Mouse (Mus musculus): ENCODE data around the gene Mul1. TPM values are rescaled to one million over a fixed set of nuclear protein-coding genes. Genes with fewer than 3 reads are reported as not detected.

Gene Mul1
- total RNA-seq, 1 experiment from 2014 or later = 7.3 TPM

GRCm38 (mm10) chr4:138431340-138431739, 3.1 kb upstream of the Mul1 start:
- no peak for ATAC-seq (replicated peaks; ENCODE audit: low read depth, poor library complexity, severe bottlenecking)

DNA sequence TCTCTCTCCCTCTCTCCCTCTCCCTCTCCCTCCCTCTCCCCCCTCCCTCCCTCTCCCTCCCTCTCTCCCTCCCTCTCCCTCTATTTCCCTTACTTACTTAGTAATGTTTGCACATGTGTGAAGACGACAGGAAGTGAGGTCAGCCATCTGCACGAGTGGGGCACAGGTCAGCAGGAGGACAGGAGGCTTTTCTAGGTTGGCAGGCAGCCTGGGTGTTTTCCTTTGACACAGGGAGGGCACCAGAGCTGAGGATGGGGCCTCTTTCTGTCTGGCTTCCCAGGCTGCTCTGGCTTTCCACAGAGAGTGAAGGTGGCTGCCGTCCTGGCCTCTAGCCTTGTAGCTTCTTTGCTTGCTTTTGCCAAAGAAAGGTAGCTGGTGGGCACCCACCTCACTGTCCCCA, 5.6 kb downstream of the Mul1 start:
- ATAC-seq (replicated peaks; ENCODE audit: low read depth, poor library complexity, severe bottlenecking) = no peak

GRCm38 (mm10) chr4:138444941-138445340, 10.5 kb downstream of the Mul1 start:
- ATAC-seq (replicated peaks; ENCODE audit: low read depth, poor library complexity, severe bottlenecking) = no peak

- ATAC-seq (replicated peaks; ENCODE audit: low read depth, poor library complexity, severe bottlenecking) = no peak
Measured at GRCm38 (mm10) chr4:138446981-138447380, 12.5 kb downstream of the Mul1 start.

DNA sequence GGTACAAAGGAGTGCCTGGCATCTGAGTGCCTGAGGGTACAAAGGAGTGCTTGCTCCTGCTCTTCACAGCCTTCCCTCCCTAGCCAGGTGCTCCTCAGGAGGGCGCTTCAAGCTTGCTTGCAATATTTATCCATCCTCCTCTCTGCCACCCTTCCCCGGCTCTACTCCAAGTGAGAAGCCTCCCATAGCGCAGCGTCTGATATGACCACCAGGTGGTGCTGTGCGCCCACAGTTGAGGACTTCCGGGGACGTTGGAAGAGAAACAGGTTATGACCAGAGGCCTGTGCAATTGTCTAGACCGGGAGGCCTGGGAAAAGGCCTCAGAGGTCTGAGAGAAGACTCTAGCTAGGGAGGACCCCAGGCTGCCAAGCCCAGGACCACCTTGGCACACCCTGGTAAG, 12.9 kb downstream of the Mul1 start:
- ATAC-seq (replicated peaks; ENCODE audit: low read depth, poor library complexity, severe bottlenecking) = peak; percentile 94

DNA sequence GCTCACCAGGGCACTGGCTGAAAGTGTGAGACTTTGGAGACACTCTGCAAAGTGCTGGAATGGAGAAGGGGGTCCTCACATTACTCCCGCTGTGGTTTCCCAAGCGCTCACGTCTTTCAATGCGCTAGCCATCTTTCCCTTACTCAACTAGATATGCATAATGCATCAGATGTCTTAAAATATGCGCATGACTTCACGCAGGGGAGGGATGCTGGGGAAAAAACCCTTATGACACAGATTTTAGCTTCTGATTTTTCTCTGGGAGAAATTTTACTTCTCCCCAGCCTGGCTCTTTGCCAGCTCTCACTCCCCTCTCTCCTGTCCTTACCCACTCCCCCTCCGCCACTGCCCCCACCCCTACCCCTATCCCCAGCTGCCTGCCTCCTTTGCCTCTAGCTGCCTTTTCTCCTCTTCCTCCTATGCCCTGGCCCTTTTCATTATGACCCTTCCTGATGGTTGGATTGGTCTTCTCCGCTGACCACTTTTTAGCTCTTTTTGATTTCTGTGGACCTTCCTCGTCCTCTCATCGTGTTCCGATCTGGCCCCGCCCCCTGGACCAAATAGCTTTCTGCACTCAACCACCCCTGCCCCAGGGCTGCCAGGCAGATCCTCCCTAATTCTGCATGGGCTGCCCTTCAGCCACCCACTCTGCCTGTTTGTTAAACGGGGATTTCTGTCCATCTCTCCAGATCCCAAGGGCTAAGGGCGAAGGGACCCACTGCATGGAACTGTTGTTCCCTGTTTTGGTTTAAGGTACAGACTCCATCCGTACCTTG, 13.5 kb downstream of the Mul1 start:
- ATAC-seq (replicated peaks; ENCODE audit: low read depth, poor library complexity, severe bottlenecking) = 0 out of 2 replicates have a peak, but pooled peaks have one; percentile 6

DNA sequence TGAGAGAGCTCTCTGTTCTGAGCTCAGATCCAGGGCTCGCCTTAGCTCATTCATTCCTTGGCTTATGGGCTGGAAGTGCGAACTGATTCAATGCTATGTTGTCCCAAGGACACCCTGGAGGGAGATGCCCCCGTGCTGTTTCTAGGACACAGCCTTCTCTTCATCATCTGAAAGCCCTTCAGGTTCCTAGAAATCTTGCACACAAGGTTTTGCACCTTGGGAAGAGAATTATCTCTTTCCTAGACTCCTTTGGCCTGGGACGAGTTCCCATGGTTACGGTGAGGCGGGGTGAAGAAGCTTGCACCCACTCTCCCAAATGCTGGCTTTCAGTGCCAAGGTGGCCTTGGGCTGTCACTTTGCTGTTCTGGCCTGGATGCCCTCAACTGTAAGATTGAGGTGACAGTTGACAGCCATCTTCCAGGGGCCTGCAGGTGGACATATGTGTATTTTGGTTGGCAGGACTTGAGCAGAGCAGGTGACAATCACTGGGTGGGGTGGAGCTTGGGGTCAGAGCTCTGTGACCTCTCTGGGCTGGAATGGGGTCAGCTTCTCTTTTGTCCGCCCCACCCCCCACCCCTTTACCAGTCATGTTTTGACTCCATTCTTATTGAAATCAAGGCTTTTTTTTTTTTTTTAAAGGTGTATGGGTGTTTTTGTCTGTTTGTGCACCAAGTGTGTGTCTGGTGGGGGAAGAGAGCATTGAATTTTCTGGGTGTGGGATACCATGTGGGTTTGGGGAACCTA, 14.6 kb downstream of the Mul1 start:
- no peak for ATAC-seq (replicated peaks; ENCODE audit: low read depth, poor library complexity, severe bottlenecking)

- ATAC-seq (replicated peaks; ENCODE audit: low read depth, poor library complexity, severe bottlenecking) = no peak
Measured at GRCm38 (mm10) chr4:138449636-138450314, 15.3 kb downstream of the Mul1 start.

DNA sequence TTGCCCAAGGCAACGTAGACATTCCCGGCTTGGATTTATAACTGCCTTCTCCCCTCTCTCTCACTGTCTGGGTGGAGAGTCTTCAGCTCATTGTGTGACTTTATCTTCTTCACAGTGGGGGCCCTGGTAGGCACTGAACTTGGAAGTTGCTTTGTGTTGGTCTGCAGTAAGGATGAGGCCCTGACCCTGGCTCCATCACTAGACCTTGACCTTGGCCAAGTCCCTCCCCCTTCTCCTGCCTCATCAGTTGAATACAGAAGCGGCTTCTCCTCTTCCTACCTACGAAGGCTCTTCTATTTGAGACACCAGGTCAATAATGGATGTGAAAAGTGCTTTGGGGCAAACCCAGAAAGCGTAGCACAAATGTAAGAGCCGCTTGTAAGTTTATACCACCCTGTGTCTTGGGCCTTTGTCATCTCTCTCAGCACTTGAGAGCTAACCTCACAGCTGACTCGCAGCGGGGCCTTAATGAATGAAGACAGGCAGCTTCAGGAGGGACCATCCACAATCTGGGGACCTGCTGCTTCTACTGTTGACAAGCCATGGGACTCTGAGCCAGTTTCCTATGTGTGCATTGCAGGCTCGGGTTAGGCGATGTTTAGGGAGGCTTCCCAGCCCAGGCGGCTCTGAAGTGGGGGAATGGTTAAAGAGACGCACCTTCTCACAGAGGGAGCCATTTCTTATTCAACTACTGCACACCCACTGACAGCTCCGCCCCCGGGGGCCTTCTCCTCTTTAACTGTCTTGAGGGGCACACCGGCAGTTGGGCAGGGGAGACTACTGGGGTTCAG, 18.0 kb downstream of the Mul1 start:
- ATAC-seq (replicated peaks; ENCODE audit: low read depth, poor library complexity, severe bottlenecking) = no peak

- ATAC-seq (replicated peaks; ENCODE audit: low read depth, poor library complexity, severe bottlenecking) = no peak
Measured at GRCm38 (mm10) chr4:138453097-138453752, 18.8 kb downstream of the Mul1 start.

DNA sequence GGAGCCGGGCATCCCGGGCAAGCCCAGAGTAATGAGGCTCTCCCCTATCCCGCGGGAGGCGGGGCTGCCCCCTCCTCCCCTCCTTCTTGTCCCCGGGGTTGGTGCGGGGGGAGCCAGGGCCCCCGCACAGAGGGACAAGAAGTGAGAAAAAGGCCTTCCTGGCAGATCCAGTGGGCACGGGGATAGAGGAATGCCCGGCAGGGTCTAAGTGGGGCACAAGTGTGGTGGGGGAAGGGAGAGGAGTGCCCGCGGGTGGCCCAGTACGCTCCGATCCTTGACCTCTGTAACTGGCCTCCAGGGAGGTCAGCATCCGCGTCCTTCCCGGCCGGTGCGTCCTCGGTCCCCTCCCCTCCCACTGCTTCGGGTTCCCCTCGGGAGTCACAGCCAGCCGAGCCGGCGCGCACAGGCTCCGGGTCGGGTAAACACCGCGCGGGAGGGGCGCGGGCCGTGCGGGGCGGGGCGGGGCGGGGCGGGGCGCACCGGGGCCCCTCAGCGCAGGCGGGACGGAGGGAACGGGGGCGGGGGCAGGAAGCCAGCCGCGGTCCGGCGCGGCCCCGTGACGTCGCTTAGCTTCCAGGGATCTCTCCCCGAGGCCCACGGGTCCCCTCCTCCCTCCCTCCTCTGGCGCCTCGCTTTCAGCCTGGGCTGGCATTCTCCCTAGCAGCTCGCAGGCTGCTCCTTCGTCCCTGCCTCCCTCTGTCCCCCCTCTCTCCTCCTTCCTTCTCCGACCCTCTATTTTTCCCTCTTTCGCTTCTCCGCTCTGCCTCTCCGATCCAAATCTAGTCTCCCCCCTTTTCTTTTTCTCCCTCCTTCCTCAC, 19.5 kb downstream of the Mul1 start, which contains the start of gene Camk2n1:
Camk2n1 (plus strand) TSS at position 562 of the 818 bp plus-strand sequence.
- ATAC-seq (replicated peaks; ENCODE audit: low read depth, poor library complexity, severe bottlenecking) = 0 out of 2 replicates have a peak, but pooled peaks have one; percentile 19

GRCm38 (mm10) chr4:138454571-138455140, 20.2 kb downstream of the Mul1 start:
- no peak for ATAC-seq (replicated peaks; ENCODE audit: low read depth, poor library complexity, severe bottlenecking)

- ATAC-seq (replicated peaks; ENCODE audit: low read depth, poor library complexity, severe bottlenecking) = no peak
Measured at GRCm38 (mm10) chr4:138455141-138455955, 20.9 kb downstream of the Mul1 start.

GRCm38 (mm10) chr4:138455956-138456341, 21.5 kb downstream of the Mul1 start:
- ATAC-seq (replicated peaks; ENCODE audit: low read depth, poor library complexity, severe bottlenecking) = peak; percentile 53

- ATAC-seq (replicated peaks; ENCODE audit: low read depth, poor library complexity, severe bottlenecking) = no peak
Measured at GRCm38 (mm10) chr4:138456536-138456935, 22.1 kb downstream of the Mul1 start.

- no peak for ATAC-seq (replicated peaks; ENCODE audit: low read depth, poor library complexity, severe bottlenecking)
Measured at GRCm38 (mm10) chr4:138457091-138457490, 22.6 kb downstream of the Mul1 start.

- ATAC-seq (replicated peaks; ENCODE audit: low read depth, poor library complexity, severe bottlenecking) = no peak
Measured at GRCm38 (mm10) chr4:138458171-138458570, 23.7 kb downstream of the Mul1 start.

All from common myeloid progenitor, adult 5-6 weeks (primary cell).